Mouse (Mus musculus) megakaryocyte, embryonic 14.5 days (primary cell): ENCODE data around the gene Rgs9.

Source experiments
- FLI1 ChIP-seq: IDR thresholded peaks from 2 replicates; pipeline ENCODE4 v1.6.1; 2012; ENCODE audit warnings: low read length, inconsistent platforms, mixed read lengths
- GATA1 ChIP-seq: IDR thresholded peaks from 3 replicates; pipeline ENCODE4 v1.6.1; 2012; ENCODE audit warnings: mixed read lengths, low read length, inconsistent platforms, borderline replicate concordance

- TF ChIP-seq FLI1, result no peak
- TF ChIP-seq GATA1, result no peak
Measured at GRCm38 (mm10) chr11:109292056-109292455, 5.9 kb downstream of the Rgs9 start.
